Mouse (Mus musculus): ENCODE measurements at regions not wholly inside any gene's neighbourhood (a gene's known extent, or its start where the extent isn't known, plus 50 kb on each side); places are given as distances from the start of the nearest gene placed in this dataset.

GRCm38 (mm10) chr1:49795017-49795416 lies 1105.4 kb upstream of the Tmeff2 start:
- no peak for DNase-seq

DNA sequence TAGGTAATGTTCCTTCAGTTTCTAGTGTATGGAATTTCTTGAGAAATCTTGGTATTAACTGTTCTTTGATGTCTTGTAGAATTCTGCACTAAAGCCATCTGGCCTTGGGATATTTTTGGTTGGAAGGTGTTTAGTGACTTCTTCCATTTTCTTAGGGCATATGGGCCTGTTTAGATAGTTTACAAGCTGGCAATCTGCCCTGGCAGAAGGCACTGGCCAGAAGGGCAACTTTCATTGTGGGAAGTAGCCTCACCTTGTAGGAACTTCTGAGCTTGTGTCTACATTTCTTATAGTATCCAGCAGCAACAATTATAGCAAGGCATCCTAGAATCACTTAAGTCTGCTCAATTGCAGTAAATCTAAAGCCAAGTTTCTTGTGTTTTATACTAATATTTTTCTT lies 1091.1 kb upstream of the Tmeff2 start:
- peak; percentile 9 for DNase-seq

All from cerebellum, adult 11-12 months (tissue).